Mouse (Mus musculus) monocyte, adult 5-6 weeks (primary cell): ENCODE measurements around the gene Ptgfrn. TPM values are rescaled to one million over a fixed set of nuclear protein-coding genes. Genes with fewer than 3 reads are reported as not detected.

ENCODE experiments used
- ATAC-seq: fragments of 153-309, 156-312 bp; replicated peaks from 2 replicates; pipeline ENCODE4 v1.8.0; 2017; ENCODE audit warnings: mild to moderate bottlenecking; ENCODE audit not compliant: low TSS enrichment, insufficient number of reproducible peaks, severe bottlenecking, poor library complexity, low FRiP score
- total RNA-seq: library from RNA; stranded (forward); fragments of 200-1000, 200-491, 200-594 nt; gene quantifications from 3 replicates; pipeline ENCODE4 v1.2.3, GENCODE M21; 2017

The Ptgfrn gene
- total RNA-seq, 1 experiment from 2014 or later: 0.57 TPM

GRCm38 (mm10) chr3:101059214-101059613 is 50.9 kb downstream of the Ptgfrn start:
- ATAC-seq: no peak

DNA sequence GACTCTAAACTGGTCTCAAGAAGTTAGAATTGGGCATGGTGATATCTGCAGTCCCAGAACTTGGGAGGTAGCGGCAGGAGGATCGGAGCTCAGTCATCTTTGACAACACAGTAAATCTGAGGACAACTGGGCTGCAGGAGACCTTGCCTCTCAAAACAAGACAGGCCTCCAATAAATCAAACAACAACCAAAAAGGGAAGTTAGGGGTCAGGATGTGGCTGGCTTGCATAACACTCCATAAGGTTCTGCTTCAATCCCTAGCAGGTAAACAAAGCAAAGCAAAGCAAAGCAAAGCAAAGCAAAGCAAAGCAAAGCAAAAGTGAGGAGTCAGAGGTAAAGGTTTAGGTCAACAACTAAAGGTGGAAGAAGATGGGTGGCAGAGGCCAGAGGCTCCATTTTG is 51.9 kb downstream of the Ptgfrn start:
- peak; percentile 37; the same call in 1 of the 2 replicates for ATAC-seq

GRCm38 (mm10) chr3:101055216-101055615 is 54.9 kb downstream of the Ptgfrn start:
- ATAC-seq: no peak

DNA sequence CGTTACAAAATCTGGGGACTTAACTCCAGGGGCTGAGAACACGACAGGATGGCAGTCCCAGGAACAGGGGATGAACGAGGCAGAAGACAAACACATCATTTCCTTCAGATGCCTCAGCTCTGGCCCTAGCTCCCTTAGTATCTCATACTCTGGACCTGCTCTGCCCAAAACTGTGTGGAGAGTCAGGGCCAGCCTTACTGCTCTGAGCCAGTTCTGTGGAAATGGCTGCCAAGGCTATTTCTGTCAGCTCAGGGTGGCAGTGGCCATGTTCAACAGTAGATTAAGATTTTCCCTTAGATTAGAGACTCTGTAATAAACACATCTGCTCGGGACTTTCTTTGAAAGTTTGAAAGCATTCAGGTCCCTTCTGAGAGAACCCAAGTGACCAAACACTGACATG is 58.5 kb downstream of the Ptgfrn start:
- ATAC-seq: no peak

DNA sequence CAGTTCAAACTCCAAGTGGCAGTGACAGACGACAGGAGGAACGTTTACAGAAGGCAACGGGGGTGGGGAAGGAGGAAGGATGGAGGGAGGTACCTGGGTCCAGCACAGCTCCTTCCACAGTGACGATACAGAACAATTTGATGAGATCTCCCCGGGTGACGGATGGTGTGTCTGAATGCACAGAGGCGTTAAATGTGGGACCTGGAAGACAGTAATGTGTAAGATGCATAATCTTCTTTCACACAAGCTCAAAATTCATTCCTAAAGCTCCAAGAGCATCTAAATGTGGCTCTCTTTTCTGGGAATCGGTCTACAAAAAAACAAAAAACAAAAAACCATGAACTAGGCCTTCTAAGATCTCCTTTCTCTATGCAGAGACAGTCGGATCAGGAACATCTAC is 60.1 kb downstream of the Ptgfrn start:
- no peak for ATAC-seq

GRCm38 (mm10) chr3:101048781-101049180 is 61.3 kb downstream of the Ptgfrn start:
- ATAC-seq: no peak

DNA sequence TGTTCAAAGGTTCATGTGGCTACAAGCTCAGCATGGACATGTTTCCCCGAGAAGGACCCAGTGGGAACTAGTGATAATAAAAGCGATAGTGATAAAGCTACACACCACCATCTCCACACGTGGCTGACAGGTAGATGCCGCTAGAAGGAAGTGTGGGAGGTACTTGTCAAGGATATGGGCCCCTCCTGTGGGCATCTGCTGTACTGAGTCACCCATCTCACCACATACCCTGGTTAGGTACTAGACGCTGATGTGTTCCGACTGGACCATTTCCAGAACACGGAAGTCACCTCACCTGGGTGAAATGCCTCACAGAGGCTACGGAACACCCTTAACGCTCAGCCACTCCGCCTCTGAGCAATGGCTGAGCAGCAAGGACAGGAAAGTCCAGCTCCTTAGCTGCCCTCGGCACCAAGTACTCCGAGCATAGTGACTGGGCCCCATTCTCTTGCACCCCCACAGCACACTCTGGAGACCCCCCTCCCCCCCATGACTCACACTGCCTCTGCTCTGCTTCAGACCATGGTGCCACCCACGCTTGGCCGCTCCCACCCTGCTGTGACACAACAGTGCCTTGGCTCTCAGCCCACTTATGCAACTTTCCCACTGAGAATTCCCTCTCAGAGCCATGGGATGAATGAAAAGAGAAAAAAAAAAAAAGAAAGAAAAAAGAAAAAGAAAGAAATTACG is 62.3 kb downstream of the Ptgfrn start:
- ATAC-seq: no peak

DNA sequence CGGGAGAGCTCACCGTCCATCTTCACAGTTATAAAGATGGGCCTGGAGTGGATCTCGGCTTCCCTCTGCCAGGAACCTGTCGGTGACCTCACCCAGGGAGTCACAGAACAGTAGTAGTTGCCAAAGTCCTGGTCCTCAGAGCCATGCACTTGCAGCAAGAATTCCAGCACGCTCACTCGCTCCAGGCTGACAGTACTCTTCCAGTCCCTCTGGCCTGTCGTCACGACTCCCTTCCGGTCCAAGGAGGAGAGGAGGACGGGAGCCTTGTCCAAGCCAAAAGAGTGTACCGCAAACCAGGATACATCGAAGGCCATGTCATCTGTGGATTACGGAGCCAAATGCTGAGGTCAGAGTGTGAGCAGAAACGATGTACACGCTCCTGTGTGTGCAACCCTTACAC is 64.6 kb downstream of the Ptgfrn start:
- ATAC-seq: no peak

GRCm38 (mm10) chr3:101044686-101045085 is 65.4 kb downstream of the Ptgfrn start:
- ATAC-seq: no peak

DNA sequence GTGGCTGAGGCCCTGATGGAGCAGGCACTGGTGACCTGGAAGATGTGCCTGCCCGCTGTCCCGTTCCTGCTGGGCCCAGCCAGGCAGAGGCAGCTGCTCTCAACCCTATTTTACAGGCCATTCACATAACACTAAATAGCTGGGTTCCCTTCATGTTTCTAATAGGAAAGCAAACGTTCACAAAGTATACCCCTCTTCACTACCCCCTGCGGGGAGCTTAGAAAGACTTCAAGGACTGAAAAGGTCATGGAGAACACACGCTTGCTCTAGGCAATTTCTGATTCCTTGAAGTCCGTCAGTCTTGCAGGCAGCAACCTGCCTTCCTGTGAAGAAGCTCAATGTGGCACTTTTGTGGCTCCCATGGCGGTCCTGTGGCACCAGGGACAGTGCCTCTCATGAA is 68.1 kb downstream of the Ptgfrn start:
- ATAC-seq: no peak

- ATAC-seq: no peak
These were observed 72.0 kb downstream of the Ptgfrn start for GRCm38 (mm10) chr3:101037984-101038545.

- no peak for ATAC-seq
These were observed 74.1 kb downstream of the Ptgfrn start for GRCm38 (mm10) chr3:101036001-101036400.

DNA sequence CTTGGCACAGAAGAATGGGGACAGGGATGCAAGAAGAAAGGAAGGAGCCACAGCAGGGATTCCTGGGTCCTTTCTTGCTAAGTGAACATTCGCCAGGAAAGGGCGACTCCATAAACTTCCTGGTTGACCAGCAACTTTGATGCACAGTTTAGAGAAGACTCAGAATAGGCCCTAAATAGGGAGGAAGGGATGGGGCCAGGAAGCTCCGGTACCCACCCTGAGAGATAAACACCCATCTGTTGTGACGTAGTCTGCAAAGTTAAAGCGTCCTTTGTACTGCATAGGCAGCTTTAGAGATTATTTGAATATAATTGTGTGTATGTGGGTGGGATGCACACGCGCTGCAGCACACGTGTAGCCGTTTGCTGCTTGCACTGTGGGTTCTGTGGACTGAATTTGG is 75.6 kb downstream of the Ptgfrn start:
- no peak for ATAC-seq

- no peak for ATAC-seq
These were observed 76.4 kb downstream of the Ptgfrn start for GRCm38 (mm10) chr3:101033644-101034043.

DNA sequence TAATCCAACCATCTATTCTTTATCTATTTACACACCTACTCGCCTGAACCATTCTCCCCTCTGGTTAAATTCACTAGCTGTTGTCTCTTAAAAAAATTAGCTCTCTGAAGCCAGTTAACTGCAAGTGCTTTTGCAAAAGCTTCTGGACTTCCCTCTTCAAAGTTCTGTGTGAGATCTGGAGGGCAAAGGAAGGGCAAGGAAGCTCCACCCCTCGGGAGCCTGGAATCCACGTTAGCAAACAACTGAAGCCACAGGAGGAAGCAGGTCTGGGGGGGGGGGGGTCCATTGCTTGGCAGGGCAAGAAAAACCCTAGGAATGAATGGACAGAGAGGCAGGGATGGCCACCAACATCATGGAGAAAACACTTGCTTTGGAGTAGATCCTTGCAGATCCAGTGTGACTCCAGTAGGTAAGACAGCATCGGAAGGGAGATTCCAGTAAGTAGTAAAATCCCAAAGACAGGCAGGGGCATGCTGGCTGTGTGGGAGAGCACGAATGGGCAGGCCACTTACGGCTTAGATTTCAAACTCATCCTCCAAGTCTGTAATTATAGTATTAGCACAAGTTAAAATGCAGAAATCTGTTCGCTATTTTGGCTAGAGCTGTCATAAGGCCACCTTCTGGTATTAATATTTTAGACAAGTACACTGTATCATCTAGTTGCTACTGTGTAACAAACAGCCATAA is 78.5 kb downstream of the Ptgfrn start:
- ATAC-seq: no peak

- ATAC-seq: peak; percentile 66
These were observed 79.4 kb downstream of the Ptgfrn start for GRCm38 (mm10) chr3:101030630-101031029.

GRCm38 (mm10) chr3:101029339-101029738 is 80.7 kb downstream of the Ptgfrn start, which contains the start of gene Cd101:
Gene Cd101 (minus strand): TSS chr3:101029556.
- ATAC-seq: no peak

DNA sequence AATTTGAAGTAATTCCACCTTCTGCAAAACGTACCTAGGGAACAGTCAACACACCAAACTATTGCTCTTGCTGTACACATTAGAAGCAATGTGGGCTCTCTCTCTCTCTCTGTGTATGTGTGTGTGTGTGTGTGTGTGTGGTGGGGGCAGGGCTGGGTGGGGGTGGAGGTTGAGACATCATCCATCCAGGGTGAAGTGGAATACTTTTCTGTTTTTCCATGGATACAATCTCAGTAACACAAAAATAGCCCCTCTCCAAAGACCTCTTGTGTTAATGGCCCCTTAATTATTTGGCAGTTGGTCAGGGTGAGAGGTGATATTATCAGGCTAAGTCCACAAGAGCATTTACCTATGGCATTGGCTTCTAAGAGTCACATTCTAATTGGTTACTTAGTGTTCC is 83.3 kb downstream of the Ptgfrn start:
- ATAC-seq: no peak

- no peak for ATAC-seq
These were observed 87.1 kb downstream of the Ptgfrn start for GRCm38 (mm10) chr3:101022967-101023366.

GRCm38 (mm10) chr3:101021481-101022051 is 88.5 kb downstream of the Ptgfrn start:
- ATAC-seq: no peak
